Mouse (Mus musculus): ENCODE data around the gene Alg12.
A peak's percentile ranks its signal among the peaks of the same experiment; 100 is the strongest.

The Alg12 gene

DNA sequence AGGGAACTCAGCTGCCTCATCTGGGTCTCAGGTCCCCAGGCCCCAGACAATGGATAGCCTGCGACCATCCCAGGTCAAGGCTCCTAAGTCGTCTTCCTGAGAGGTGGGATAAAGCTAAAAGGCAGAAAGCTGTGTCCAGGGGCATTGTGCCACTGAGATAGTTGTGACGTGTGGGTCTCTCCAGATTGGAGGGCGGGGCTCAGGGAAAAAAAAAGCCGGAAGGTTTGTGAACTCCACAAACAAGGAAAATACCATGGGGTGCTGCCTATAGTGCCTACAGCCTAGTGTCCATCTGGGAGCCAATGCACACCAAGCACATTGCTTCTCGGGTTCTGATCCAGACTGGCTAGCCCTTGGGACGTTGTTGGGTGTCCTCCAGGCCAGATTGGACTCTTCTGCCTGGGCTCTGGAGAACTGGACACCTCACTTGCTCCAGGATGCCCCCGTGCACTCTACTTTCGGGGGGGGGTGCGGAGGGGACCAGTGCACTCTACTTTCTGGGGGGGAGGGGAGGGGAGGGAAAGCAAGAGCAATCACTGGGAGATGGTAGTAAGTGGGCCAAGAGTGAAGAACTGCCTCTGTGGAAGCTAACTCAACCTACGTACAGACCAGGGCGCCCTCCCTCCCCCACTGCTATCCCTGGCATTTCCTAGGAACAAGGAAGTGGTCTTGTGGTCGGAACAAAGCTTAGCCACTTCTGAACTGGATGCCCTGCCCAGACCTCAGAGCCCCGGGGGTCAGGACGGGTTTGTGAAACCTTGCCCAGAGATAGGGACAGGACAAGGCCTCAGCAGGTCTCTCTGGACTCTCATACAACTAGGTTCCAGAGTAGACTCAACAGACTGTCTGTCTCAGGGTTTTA, 36.1 kb upstream of the Alg12 start:
- DNase-seq (ENCODE audit: low read depth, low spot score), result no peak

DNA sequence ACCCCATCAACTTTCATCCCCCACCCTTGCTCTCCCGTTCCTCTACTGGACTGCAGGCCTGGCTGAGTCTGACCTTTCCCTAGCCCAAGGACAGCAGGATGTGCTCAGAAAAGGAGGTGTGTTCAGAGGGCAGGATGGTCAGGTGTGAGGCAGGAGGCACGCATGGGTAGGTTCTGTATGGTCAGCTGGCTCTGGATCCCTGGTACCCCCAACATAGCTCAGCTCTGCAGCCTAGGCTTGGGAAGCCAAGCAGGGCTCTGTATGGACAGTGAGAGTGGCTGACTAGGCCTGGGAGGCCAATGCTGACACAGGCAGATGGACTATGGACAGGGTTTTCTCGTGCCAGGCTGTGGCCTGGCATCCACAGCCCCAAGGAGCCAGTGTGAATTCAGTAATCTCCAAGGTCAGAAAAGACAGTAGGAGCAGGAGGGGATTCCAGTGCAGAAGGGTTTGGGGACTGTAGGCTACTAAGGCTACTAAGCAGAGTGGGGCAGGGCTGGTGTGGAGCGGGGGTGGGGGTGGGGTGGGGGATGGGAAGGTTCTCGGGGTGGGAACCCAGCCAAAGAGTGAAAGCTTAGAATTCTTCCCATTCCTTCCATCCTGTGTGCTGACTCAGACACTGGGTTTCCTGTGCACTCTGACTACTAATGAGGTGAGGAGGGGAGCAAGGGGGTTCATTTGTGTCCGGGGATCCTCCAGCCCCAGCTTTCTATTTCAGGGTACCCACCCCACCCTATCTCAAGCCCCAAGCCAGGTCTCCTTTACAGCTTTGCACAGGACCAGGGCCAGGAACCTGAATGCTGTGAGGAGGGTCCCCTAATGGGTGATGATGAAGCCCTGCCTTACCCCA, 35.2 kb upstream of the Alg12 start:
- DNase-seq (ENCODE audit: low read depth, low spot score), result no peak

DNA sequence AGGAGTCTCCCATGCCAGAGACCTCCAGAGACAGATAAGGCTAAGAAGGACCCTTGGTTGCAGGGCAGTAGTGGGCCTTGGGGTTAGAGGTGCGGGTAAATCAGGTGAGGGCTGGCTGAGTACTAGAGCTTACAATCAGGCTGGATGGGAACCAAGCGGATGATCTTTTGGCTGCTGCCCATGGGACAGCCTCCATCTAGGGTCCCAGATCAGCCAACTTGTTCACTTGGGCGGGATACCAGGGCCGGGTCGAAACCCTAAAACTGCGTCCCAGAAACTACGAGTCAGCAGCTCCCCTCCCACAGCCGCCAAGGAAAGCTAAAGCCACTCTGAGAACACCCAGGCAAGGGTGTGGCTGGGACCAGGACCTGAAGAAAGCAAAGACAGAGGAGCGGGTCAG, 34.0 kb upstream of the Alg12 start:
- DNase-seq (ENCODE audit: low read depth, low spot score), result no peak

DNA sequence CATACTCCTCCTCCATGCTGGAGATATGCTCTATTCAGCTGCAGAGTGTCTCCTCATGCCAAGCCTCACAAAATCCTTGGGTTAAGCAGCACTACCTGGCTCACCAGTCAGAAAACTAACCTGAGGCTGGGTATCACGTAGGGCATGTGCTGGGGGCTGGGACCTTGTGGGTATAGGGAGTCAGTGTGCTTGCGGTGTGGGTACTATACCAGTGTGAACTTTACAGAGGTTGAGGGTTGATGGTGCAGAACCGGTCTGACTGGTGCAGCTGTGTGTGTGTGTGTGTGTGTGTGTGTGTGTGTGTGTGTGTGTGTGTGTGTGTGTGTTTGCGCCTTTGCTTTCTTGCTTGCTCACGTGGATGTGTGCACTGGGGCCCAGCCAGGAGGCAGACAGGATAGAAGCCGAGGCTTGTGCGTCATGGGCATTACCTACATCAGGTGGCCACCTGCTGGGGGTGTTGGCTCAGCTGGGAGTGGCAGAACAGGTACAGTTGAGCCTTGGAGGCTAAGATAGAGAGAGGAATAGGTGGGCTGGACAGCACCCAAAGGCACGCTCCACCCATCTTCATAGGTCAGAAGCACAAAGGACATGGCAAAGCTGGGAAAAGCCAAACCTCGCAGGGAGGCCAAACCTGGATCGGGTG, 32.5 kb upstream of the Alg12 start:
- no peak for DNase-seq (ENCODE audit: low read depth, low spot score)

DNA sequence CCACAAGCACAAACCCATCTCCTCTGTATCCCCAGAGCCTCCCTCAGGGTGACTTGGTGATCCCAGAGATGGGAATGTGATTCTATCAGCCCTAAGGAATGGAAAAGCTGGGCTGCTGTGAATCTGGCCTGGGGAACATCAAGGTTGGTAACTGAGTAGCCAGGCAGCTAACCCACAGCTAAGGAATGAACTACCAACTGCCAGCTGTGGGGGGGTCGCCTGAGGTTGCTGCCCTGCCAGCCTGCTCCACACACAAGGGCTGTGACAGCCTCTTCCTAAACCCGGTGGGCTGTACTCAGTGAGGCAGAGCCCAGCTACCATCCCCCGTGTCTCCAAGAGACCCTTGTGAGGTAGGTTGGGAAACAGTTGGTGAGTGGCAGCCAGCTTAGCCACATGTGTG, 32.0 kb upstream of the Alg12 start:
- no peak for DNase-seq (ENCODE audit: low read depth, low spot score)

DNA sequence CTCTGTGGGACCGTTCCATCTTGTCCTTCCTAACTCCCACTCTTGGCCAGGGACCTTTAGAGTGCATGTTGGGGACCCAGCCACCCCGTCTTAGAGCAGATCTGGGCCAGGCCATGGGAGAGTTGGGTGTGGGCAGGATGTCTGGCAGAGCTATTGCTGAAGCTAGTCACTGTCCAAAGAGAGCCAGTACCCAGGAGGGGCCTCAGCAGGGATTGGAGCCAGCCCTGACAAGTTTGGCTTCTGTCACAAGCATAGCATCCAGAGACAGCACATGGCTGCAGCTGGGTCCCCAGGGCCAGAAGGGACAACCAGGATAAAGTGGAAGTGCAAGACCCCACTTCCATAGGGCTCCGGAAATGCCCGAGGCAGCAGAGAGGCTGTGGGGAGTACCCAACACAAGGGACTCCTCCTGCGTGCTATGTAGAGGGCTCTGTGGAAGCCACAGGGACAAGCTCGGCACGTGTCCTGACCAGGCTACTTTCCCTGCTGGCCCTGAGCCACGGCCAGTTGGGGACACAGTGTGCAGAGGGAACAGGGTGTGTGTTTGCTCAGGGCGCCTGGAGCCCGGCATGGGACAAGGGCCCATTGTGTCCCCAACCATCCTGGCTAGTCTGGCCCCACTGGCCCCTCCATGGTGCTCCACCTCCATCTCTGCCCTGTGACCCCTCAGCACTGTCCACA, 31.2 kb upstream of the Alg12 start:
- DNase-seq (ENCODE audit: low read depth, low spot score), result peak; percentile 63

DNA sequence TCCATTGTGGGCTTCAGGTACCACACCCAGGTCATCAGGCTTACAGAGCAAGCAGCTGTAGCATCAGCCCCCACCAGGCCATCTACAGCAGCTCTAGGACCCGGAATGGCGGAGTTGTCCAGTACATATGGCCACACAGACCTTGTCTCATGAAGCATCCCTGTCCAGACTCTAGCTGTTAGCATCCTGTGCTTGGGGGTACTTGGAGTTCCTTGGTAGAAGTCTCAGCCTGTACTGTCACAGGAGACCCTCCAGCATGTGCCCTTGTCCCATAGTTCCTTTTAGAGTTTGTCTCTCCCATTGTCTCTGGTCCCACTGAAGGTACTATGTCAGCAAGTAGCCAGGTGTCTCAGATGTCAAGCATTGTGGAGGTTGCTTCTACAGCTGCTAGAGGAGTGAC, 30.5 kb upstream of the Alg12 start:
- DNase-seq (ENCODE audit: low read depth, low spot score), result no peak

DNA sequence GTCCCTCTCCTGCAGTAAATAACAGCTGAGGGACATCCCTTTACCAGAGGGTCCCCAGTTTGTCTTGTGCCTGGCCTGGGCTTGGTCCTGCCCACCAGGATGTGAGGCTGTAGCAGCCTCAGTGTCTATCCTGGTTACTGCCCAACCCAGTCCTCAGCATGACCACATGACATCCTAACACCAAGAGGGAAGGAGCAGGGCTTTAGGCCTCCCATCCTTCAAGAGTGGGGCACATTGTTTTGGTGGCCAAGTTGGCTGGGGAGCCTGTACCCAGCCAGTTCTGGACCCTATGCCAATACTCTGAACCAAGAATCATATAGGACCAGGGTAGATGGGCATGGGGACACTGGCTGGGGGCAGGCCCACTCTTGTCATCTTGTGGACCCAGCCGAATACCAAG, 29.5 kb upstream of the Alg12 start:
- no peak for DNase-seq (ENCODE audit: low read depth, low spot score)

DNA sequence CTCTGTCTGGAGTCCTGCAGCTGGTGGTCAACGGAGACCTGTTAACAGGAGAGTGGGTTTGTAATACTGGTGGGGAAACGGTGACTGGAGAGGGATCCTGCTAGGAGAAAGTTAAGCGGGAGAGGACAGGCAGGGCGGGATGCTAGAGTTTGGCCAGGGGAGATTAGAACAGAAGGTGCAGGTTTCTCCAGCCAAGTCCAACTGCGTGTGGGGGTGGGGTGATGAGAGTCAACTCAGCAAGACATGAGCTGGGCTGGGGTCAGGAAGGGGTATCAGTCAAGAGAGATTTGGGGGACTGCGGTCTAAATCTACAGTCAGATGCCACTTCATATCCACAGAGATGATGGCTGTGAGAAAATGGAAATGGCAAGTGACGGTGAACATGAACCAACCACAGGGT, 25.8 kb upstream of the Alg12 start:
- no peak for DNase-seq (ENCODE audit: low read depth, low spot score)

DNA sequence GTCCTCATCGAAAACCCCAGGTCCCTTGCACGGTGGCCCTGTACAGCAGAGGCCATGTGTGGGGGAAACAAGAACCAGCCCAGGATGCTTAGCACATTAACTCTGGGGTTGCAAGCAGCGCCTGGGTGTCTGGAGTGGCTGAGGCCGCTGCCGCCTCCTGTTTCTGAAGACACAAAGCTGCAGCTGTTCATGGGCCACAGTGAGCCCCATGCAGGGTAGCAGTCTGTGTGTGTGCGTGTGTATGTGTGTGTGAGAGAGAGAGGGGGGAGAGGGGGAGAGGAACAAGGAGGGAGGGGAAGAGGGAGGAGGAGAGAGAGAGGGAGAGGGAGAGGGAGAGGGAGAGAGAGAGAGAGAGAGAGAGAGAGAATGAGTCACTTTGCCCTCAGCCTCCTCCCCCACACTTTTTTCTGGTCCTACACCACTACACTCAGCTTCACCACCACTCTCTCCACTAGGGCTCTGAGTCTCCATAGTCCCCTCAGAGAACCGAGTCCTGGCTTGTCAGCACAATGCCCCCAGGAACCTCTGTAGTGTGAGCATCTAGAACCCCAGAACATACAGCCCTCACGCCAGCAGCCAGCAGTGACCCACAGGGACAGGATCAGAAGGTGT, 24.5 kb upstream of the Alg12 start:
- peak; percentile 74 for DNase-seq (ENCODE audit: low read depth, low spot score)

DNA sequence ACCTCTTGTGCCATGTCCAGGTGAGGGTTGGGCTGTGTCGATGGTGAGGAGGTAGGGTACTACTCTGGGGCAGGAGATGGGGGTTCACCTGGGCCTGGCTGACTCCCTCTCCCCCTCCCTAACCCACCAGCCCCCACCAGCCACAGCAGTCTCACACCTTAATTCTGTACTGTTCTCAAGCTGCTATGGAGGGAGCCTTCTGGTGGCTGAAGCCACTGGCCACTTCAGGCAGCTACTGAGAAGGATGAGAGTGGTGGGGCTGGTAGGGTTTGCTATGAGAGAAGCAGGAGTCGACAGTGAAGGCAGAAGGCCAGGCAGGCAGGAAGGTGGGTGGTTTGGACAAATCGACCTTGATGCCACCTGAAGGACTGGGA, 23.2 kb upstream of the Alg12 start:
- DNase-seq (ENCODE audit: low read depth, low spot score), result no peak

DNA sequence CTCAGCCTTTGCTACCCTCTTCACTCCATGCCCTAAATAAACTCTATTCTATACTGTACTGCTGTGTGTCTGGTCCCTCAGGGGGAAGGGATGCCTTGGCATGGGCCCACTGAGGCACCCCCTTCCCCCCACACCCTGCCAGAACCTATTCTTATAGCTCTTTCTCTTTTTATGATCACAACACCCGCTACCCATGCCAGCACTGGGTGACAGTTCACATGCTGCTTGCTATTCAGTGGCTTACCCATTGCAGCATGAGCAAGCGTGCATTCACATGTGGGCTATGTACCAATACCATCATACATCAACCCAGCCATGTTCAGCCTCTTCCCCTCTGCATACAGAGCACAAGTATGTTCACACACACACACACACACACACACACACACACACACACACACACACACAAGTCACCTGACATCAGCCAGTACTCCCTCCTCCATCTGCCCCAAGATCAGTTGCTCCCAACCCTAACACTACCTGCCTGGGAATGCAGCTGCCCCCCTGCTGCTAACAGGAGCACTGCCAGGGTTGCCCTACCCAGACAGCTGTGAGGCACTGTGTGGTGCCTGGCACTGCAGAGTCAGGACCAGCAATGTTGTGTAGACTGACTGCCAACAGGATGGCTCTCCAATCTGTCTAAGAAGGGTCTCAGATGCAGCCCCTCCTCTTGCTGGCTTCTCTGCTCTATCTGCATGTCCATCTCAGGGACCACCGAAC, 22.6 kb upstream of the Alg12 start:
- DNase-seq (ENCODE audit: low read depth, low spot score), result no peak

DNA sequence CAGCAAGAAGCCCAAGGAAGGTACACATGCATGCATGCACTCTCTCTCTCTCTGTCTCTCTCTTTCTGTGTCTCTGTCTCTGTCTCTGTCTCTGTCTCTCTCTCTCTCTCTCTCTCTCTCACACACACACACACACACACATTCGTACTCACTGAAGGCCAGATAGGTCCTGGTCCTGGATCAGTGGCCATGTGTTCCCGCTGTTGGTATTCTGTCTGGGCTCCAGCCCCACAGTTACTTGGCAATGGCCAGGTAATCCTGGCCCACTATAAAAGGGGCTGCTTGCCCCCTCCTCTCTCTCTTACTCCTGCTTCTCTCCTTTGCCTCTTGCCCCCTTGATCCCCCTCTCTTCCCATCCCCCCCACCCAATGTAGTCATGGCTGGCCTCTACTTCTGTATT, 22.0 kb upstream of the Alg12 start:
- DNase-seq (ENCODE audit: low read depth, low spot score), result no peak

DNA sequence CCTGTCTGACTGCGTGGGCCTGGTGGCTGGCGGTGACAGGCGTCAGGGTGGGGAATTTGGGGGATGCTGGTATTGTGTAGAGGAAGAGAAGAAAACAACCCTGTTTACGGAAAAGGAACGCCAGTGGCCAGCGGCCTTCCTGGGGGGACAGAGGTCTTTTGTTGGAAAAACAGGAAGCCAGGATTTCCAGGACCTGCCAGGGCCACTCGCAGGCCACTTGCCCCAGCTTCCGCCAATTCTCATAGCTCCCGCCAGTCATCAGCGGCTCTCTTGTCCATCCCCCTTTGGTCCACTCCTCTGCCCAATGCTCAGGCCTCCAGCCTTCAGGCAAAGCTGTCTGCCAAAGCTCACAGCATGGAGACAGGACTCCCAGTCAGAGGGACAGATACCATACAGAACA, 21.0 kb upstream of the Alg12 start:
- DNase-seq (ENCODE audit: low read depth, low spot score), result peak; percentile 48

DNA sequence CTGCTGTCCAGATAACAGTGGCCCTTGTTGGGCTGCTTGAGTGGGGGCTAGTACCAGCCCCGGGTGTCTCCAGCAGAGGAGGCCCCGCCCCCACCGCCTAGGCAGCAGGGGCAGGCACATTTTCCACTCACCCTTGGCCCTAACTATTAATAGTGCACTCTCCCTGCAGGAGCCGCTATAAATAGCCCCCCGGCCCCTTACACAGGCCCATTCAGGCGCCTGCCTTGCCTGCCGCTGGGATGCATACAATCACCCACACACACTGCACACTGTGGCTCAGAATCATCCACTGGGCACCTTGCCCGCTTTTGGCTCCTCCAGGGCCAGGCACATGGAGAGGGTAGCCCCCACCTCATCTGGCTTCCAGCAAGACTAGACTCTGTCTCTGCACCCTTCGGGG, 20.2 kb upstream of the Alg12 start:
- peak; percentile 65 for DNase-seq (ENCODE audit: low read depth, low spot score)

DNA sequence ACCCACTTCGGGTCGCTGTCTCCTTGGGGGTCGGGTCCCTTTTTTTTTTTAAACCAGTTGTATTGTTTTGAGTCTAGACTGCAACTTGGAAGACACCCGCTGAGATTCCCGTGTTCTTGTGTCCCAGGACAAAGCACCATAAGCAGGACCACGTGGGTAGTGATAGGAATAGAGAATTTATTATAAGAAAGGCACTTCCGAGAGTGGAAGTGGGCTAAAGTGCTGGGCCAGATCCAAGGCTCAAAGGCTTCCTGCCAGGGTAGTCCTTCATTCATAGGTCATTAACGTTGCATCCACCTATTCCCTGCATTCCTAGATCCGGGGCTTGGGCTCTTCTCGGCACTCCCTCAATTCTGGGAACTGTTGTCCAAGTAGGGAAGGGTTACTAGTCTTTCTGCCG, 18.9 kb upstream of the Alg12 start:
- no peak for DNase-seq (ENCODE audit: low read depth, low spot score)

DNA sequence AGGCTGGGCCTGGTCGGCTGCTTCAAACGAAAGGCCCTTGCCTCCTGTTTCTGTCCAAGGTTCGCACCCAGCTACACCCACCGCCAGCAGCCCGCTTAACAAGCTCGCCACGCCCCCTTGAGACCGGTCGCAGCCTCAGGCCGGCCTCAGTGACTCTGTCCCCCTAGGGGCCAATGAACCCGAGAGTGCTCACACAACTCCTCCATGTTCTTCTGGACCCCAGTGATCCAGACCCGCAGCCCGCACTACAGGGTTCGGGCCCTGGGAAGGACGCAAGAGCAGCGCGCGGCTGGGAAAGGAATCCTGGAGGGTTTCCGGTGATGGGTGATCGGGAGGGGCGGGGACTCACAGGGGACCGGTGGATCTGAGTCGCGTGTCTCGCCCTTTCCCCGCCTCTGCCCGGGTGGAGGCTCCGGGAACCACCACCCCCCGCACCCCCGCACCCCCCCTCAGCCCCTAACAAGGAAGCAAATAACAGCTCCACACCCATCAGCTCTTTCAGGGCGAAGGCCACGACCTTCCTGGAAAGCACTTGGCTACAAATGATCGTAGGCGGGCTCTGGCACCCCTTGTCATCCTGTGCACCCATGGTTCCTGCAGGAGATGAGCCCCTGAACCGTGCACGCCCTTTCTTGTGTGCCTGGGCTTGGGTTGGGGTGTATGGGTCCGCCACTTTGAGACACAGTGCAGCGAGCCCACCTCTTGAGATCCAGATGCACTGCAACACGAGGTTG, 18.2 kb upstream of the Alg12 start:
- no peak for DNase-seq (ENCODE audit: low read depth, low spot score)

DNA sequence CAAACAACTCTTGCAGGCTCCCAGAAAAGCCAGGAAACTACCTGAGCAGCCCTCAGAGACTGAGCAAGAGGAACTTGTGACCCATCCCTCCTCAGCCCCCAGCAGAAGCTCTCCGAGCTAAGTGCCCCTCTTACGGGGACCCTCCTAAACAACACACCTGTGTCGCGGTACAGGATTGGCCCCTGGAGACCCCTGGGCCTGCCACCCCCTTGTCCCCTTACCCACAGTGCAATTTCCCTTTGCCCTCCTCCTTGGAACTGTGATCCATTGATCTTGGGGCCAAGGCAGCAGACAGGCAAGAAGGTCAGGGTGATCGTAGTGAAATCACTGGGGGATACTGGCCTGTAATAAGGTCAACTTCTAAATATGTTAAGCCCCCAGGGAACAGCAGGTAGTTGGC, 17.5 kb upstream of the Alg12 start:
- DNase-seq (ENCODE audit: low read depth, low spot score), result no peak

DNA sequence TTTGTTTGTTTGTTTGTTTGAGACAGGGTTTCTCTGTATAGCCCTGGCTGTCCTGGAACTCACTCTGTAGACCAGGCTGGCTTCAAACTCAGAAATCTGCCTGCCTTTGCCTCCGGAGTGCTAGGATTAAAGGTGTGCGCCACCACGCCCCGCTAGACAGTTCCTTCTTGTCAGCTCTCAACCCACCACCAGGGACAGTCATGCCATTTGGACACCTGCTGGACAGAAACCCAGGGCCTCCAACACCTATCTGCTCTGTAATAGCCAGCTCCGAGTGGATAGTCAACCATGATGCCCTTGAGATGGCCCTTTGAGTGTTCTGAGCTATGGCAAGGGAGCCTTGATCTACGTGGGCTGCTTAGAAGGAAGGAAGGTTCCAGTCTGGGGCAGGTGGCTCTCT, 16.9 kb upstream of the Alg12 start:
- no peak for DNase-seq (ENCODE audit: low read depth, low spot score)

DNA sequence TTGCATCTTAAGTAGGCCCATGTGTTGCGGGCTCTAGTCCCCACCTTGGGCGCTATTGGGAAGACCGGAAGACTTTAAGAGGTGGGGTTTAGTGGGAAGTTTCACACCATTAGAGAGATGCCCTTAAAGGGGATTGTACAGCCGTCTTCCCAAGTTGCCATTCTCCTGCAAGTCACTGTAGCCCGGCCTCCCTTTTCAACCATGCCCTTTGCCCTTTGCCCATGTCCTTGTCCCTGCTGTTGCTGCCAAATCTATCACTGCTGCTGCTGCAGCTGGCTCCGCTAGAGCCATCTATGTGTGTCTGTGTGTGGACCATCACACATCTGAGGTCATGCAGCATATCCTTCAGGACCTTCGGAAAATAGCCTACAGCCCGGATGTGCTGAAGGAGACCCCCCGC, 13.4 kb upstream of the Alg12 start:
- DNase-seq (ENCODE audit: low read depth, low spot score), result no peak

Data from telencephalon, adult 2 months (tissue).